In the genomic region with DNA sequence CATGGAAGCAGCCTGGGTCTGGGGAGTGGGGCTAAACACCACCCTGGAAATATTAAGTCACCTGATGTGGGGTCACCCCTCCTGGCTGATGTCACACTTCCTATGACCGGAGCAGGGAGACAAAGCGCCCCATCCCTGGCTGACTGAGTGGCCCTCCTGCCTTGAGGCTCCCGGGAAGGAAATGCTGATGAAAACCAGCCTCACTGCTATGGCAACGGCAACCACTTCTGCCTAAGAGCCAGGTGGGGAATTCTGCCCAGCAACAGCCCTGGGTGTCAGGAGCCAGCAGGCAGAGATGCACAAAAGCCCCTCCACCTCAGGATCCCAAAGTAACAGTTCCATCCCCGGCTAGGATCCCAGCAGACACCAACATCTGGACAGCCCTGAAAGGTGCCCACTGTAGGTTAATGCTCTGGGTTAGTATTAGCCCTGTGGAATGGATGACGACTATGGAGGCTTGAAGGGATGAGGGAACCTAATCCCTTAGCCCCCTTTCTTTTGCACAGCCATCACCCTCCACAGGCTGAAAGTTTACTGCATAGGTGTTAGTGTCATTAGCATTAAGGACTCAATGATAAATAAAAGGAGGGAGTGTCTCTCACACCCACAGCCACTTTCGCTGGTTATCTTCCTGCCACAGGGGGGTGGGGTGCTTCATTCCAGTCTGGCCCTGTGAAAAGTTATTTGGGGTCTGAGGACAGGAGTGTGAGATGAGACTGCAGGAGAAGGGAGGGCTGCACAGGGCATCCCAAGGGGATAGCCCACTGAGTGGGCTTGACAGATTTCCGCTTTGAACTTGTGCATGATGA, we compare ENCODE assay signal across 12 mouse cellular contexts. TPM values are rescaled to one million over a fixed set of nuclear protein-coding genes. Genes with fewer than 3 reads are reported as not detected.
DNase-seq lines count a peak whose midpoint lies in the region; ATAC-seq and TF ChIP-seq lines count a peak whose summit lies in the region.
"Had no signal": no experiment of that assay in that cellular context is flagged by ENCODE, and none has a peak within 500 bp of the region (broad histone marks: within the 10 kb centered on the region; RNA-seq: fewer than 3 reads in every experiment).

No protein-coding gene starts in this region.

- no peak overlapping the region for H3K9ac ChIP-seq in lung, embryonic 15.5 days
- no peak overlapping the region for H3K9ac ChIP-seq in lung, postnatal 0 days (replicated peaks; ENCODE audit: low read depth)
- H3K9ac ChIP-seq in neural tube, embryonic 11.5 days (ENCODE audit: low read length), result no peak overlapping the region
- H3K9ac ChIP-seq: embryonic facial prominence, embryonic 13.5 days had no signal

- H3K27me3 ChIP-seq in lung, embryonic 15.5 days, result no peaks in the 10 kb centered on the region
- H3K27me3 ChIP-seq in lung, postnatal 0 days (replicated peaks; ENCODE audit: insufficient read depth, low read length), result no peaks in the 10 kb centered on the region
- no peaks in the 10 kb centered on the region for H3K27me3 ChIP-seq in limb, embryonic 10.5 days (ENCODE audit: low read depth, poor library complexity, severe bottlenecking)
- no peaks in the 10 kb centered on the region for H3K27me3 ChIP-seq in neural tube, embryonic 11.5 days (ENCODE audit: control insufficient read depth, insufficient read depth, low read length)
- no peaks in the 10 kb centered on the region for H3K27me3 ChIP-seq in thymus, adult 2 months (ENCODE audit: control insufficient read depth, insufficient read depth, low read length)
- H3K27me3 ChIP-seq: embryonic facial prominence, embryonic 13.5 days had no signal

- 15% methylated on average over 8 of the region's 8 CpGs for WGBS in lung, embryonic 15.5 days
- WGBS in lung, postnatal 0 days, result 14% methylated on average over 8 of the region's 8 CpGs
- WGBS in limb, embryonic 10.5 days, result 25% methylated on average over 8 of the region's 8 CpGs
- WGBS in neural tube, embryonic 11.5 days, result 24% methylated on average over 8 of the region's 8 CpGs
- WGBS in thymus, adult 2 months, result 33% methylated on average over 8 of the region's 8 CpGs

- H3K4me3 ChIP-seq in lung, embryonic 15.5 days, result no peak overlapping the region
- H3K4me3 ChIP-seq in lung, postnatal 0 days (ENCODE audit: low read depth, low read length), result no peak overlapping the region
- no peak overlapping the region; the same call in 1 of the 2 replicates for H3K4me3 ChIP-seq in limb, embryonic 10.5 days
- no peak overlapping the region for H3K4me3 ChIP-seq in neural tube, embryonic 11.5 days (ENCODE audit: low read depth, low read length)
- no peak overlapping the region for H3K4me3 ChIP-seq in thymus, adult 2 months (ENCODE audit: control insufficient read depth, insufficient read depth, low read length)
- H3K4me3 ChIP-seq: embryonic facial prominence, embryonic 13.5 days; myocyte had no signal

- H3K4me2 ChIP-seq in lung, embryonic 15.5 days, result no peak overlapping the region
- no peak overlapping the region for H3K4me2 ChIP-seq in lung, postnatal 0 days (replicated peaks; ENCODE audit: low read depth, low read length)
- no peak overlapping the region for H3K4me2 ChIP-seq in neural tube, embryonic 11.5 days (ENCODE audit: low read depth)
- H3K4me2 ChIP-seq: embryonic facial prominence, embryonic 13.5 days had no signal

- no peak overlapping the region for H3K27ac ChIP-seq in lung, embryonic 15.5 days
- no peak overlapping the region for H3K27ac ChIP-seq in lung, postnatal 0 days (ENCODE audit: low read length)
- peak overlapping the region; percentile 30 for H3K27ac ChIP-seq in limb, embryonic 10.5 days
- 0 out of 2 replicates have a peak overlapping the region, but pooled peaks have one; percentile 5 for H3K27ac ChIP-seq in neural tube, embryonic 11.5 days (ENCODE audit: low read depth, low read length)
- H3K27ac ChIP-seq in thymus, adult 2 months (ENCODE audit: control insufficient read depth, insufficient read depth, low read length), result no peak overlapping the region
- H3K27ac ChIP-seq: embryonic facial prominence, embryonic 13.5 days had no signal

- ATAC-seq in lung, embryonic 15.5 days (ENCODE audit: borderline replicate concordance, extremely low read depth, low FRiP score, low TSS enrichment), result peak; percentile 37; the same call in 1 of the 2 replicates
- no peak for ATAC-seq in lung, postnatal 0 days
- peak; percentile 35 for ATAC-seq in neural tube, embryonic 11.5 days (ENCODE audit: insufficient read depth, low FRiP score, low TSS enrichment)

- peaks cover 13% of the 10 kb centered on the region for H3K4me1 ChIP-seq in lung, embryonic 15.5 days
- no peaks in the 10 kb centered on the region for H3K4me1 ChIP-seq in lung, postnatal 0 days (ENCODE audit: insufficient read depth, low read depth, low read length)
- peaks cover 55% of the 10 kb centered on the region for H3K4me1 ChIP-seq in limb, embryonic 10.5 days
- peaks cover 28% of the 10 kb centered on the region for H3K4me1 ChIP-seq in neural tube, embryonic 11.5 days (ENCODE audit: control insufficient read depth, insufficient read depth, low read length)
- H3K4me1 ChIP-seq in thymus, adult 2 months (replicated peaks; ENCODE audit: control insufficient read depth, insufficient read depth, low read length), result no peaks in the 10 kb centered on the region

- peak; percentile 35 to 52 for DNase-seq in adrenal gland, adult (ENCODE audit: inconsistent age in 2 of 2, low spot score in 1 of 2)
- DNase-seq in adrenal gland, adult 18-20 months (ENCODE audit: low spot score in 2 of 2), result no peak
- no peak for DNase-seq in lung, postnatal 0 days (ENCODE audit: low spot score)
- peak; percentile 78 for DNase-seq in limb, embryonic 10.5 days (ENCODE audit: low spot score)
- peak; percentile 65 for DNase-seq in neural tube, embryonic 11.5 days (ENCODE audit: low spot score)
- no peak for DNase-seq in thymus, adult 2 months
- no peak for DNase-seq in spleen, postnatal 14 days (ENCODE audit: low spot score in 2 of 2)
- DNase-seq: kidney, postnatal 4 days; thymus, postnatal 36 days had no signal

- no peaks in the 10 kb centered on the region for H3K9me3 ChIP-seq in lung, embryonic 15.5 days
- no peaks in the 10 kb centered on the region for H3K9me3 ChIP-seq in lung, postnatal 0 days (ENCODE audit: low read length)
- no peaks in the 10 kb centered on the region for H3K9me3 ChIP-seq in limb, embryonic 10.5 days (replicated peaks)
- no peaks in the 10 kb centered on the region for H3K9me3 ChIP-seq in neural tube, embryonic 11.5 days (ENCODE audit: control insufficient read depth, low read length)
- H3K9me3 ChIP-seq: embryonic facial prominence, embryonic 13.5 days had no signal

- no peak for TF ChIP-seq EP300 in lung, postnatal 0 days (IDR thresholded peaks at IDR 0.05)

- TF ChIP-seq CTCF in lung, postnatal 0 days (IDR thresholded peaks at IDR 0.05), result no peak
- no peak for TF ChIP-seq CTCF in thymus, adult 2 months (IDR thresholded peaks at IDR 0.05; ENCODE audit: borderline replicate concordance, control insufficient read depth, extremely low read depth, insufficient read depth, low read length, poor library complexity)

- H3K36me3 ChIP-seq in lung, embryonic 15.5 days, result no peaks in the 10 kb centered on the region
- H3K36me3 ChIP-seq in lung, postnatal 0 days (ENCODE audit: insufficient read depth, low read length), result no peaks in the 10 kb centered on the region
- H3K36me3 ChIP-seq in limb, embryonic 10.5 days, result peaks cover 14% of the 10 kb centered on the region
- H3K36me3 ChIP-seq in neural tube, embryonic 11.5 days (ENCODE audit: control insufficient read depth, insufficient read depth, low read length), result no peaks in the 10 kb centered on the region; the same call in 1 of the 2 replicates
- H3K36me3 ChIP-seq in thymus, adult 2 months (ENCODE audit: control insufficient read depth, insufficient read depth, low read length), result no peaks in the 10 kb centered on the region
- H3K36me3 ChIP-seq: embryonic facial prominence, embryonic 13.5 days had no signal

- TF ChIP-seq POLR2A in thymus, adult 2 months (IDR thresholded peaks at IDR 0.05; ENCODE audit: control insufficient read depth, extremely low read depth, insufficient read depth, low read length, poor library complexity), result no peak

RNA-seq across cellular contexts. Expression of a gene that starts 21.5 kb away (rescaled TPM):
- 1 to 10 TPM; 5.6 to 5.8 TPM for total RNA-seq in adrenal gland, adult 18-20 months (2021)
- polyA plus RNA-seq in lung, embryonic 15.5 days (2015; fragmentation: Nextera tagmentation; extraction: Ambion mirVana), result 0.74 and 1.3 TPM in 2 replicates
- 0.13 and 0.33 TPM in 2 replicates for polyA plus RNA-seq in lung, postnatal 0 days (2015; fragmentation: Nextera tagmentation; extraction: Ambion mirVana)
- polyA plus RNA-seq in limb, embryonic 10.5 days (2016; fragmentation: Nextera tagmentation; extraction: Ambion mirVana), result 4.4 and 4.8 TPM in 2 replicates
- polyA plus RNA-seq in neural tube, embryonic 11.5 days (2014; fragmentation: Nextera tagmentation; extraction: Ambion mirVana), result 19.1 and 21.0 TPM in 2 replicates
- polyA plus RNA-seq in thymus, adult 2 months (2012; rRNA removed), result 2.4 and 2.9 TPM in 2 replicates

Comparison
In these comparisons a context has a peak if more than half of its experiments do, and no peak if none do; other contexts are left out.
1. DNase-seq: peak in adrenal gland, adult (2 of 2), limb, embryonic 10.5 days (single experiment) and neural tube, embryonic 11.5 days (single experiment); none in adrenal gland, adult 18-20 months (0 of 2), lung, postnatal 0 days (single experiment), thymus, adult 2 months (single experiment) and spleen, postnatal 14 days (0 of 2).
2. H3K27ac ChIP-seq: peak in limb, embryonic 10.5 days (single experiment) and neural tube, embryonic 11.5 days (single experiment); none in lung, embryonic 15.5 days (single experiment), lung, postnatal 0 days (single experiment) and thymus, adult 2 months (single experiment).